Mouse (Mus musculus) myocyte (in vitro differentiated cells): ENCODE measurements at regions not wholly inside any gene's neighbourhood (a gene's known extent, or its start where the extent isn't known, plus 50 kb on each side); places are given as distances from the start of the nearest gene placed in this dataset.
A peak's percentile ranks its signal among the peaks of the same experiment; 100 is the strongest.
"Not testable (repeated sequence)": the region's sequence is repeated elsewhere in the genome, so short reads cannot be mapped to it uniquely, and the experiment has no call there.

Experiments
- H3K27me3 ChIP-seq: one replicate; pipeline ENCODE4 v1.6.1; 2011; ENCODE audit not compliant: control insufficient read depth, insufficient read depth, insufficient read length
- H3K36me3 ChIP-seq: one replicate; pipeline ENCODE4 v1.6.1; 2011; ENCODE audit not compliant: control insufficient read depth, insufficient read depth
- H3K4me2 ChIP-seq: one replicate; pipeline ENCODE4 v1.6.1; 2011; ENCODE audit warnings: low read depth, control low read depth
- H3K4me3 ChIP-seq: one replicate; pipeline ENCODE4 v1.5.1; 2011; ENCODE audit warnings: mild to moderate bottlenecking, control low read depth, moderate library complexity
- H3K79me2 ChIP-seq: one replicate; pipeline ENCODE4 v1.6.1; 2011; ENCODE audit not compliant: control insufficient read depth, insufficient read depth
- H3ac ChIP-seq: one replicate; pipeline ENCODE4 v1.6.1; 2011; ENCODE audit not compliant: control insufficient read depth, insufficient read length
- CEBPB ChIP-seq: IDR thresholded peaks from 2 replicates; pipeline ENCODE4 v1.6.1; 2011; ENCODE audit warnings: mild to moderate bottlenecking, moderate library complexity; ENCODE audit not compliant: poor library complexity, insufficient read depth, severe bottlenecking
- E2F4 ChIP-seq: IDR thresholded peaks from one replicate; pipeline ENCODE4 v1.6.1; 2011; ENCODE audit warnings: mild to moderate bottlenecking, control low read depth, moderate library complexity; ENCODE audit not compliant: insufficient read depth
- MAX ChIP-seq: IDR thresholded peaks from one replicate; pipeline ENCODE4 v1.6.1; 2011; ENCODE audit warnings: low read depth, mild to moderate bottlenecking, control low read depth
- MYOD1 ChIP-seq, 3 experiments: IDR thresholded peaks; one replicate each; pipeline ENCODE4 v1.6.1; 2011; ENCODE audit warnings: control low read depth in 2 of 3, low read depth in 2 of 3, mild to moderate bottlenecking in 2 of 3, moderate library complexity in 1 of 3; ENCODE audit not compliant: insufficient read length in 2 of 3, control insufficient read depth in 1 of 3
- MYOG ChIP-seq, 3 experiments: IDR thresholded peaks; one replicate each; pipeline ENCODE4 v1.6.1; 2011; ENCODE audit warnings: control low read depth in 2 of 3, low read depth in 2 of 3, mild to moderate bottlenecking in 2 of 3; ENCODE audit not compliant: insufficient read length in 2 of 3, control insufficient read depth in 1 of 3, insufficient read depth in 1 of 3
- POLR2A ChIP-seq: IDR thresholded peaks from one replicate; pipeline ENCODE4 v1.6.1; 2011; ENCODE audit warnings: low read depth, mild to moderate bottlenecking, control low read depth, moderate library complexity; ENCODE audit not compliant: insufficient read length
- POLR2AphosphoS2 ChIP-seq: IDR thresholded peaks from one replicate; pipeline ENCODE4 v1.6.1; 2011; ENCODE audit warnings: low read depth, control low read depth; ENCODE audit not compliant: insufficient read length
- REST ChIP-seq: IDR thresholded peaks from one replicate; pipeline ENCODE4 v1.6.1; 2011; ENCODE audit warnings: mild to moderate bottlenecking, control low read depth, moderate library complexity; ENCODE audit not compliant: insufficient read depth, insufficient read length
- SRF ChIP-seq: IDR thresholded peaks from one replicate; pipeline ENCODE4 v1.6.1; 2011; ENCODE audit warnings: low read depth; ENCODE audit not compliant: control insufficient read depth, insufficient read length
- TCF12 ChIP-seq: IDR thresholded peaks from one replicate; pipeline ENCODE4 v1.6.1; 2011; ENCODE audit warnings: mild to moderate bottlenecking, control low read depth; ENCODE audit not compliant: poor library complexity, insufficient read depth, severe bottlenecking
- TCF3 ChIP-seq: IDR thresholded peaks from one replicate; pipeline ENCODE4 v1.6.1; 2011; ENCODE audit warnings: low read depth, control low read depth; ENCODE audit not compliant: insufficient read length
- USF1 ChIP-seq: IDR thresholded peaks from one replicate; pipeline ENCODE4 v1.6.1; 2011; ENCODE audit warnings: low read depth, mild to moderate bottlenecking, control low read depth, moderate library complexity

DNA sequence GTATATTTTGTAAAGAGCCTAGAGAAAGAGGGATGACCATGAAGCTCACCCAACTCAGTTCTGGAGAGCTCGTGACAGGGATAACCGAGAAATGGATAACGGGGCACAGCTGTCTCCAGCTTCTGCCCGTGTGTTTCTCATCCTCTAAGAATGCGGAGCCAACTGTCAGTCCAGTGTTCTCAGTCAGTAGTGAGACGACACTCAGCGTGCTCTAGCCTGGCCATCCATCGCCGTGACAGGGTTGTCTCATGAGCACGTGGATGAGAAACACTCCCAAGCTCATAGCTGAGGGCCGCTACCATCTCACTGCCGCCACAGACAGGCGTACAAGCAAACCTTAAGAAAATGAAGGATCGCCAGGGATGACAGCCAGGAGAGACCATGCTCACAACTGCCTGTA lies 167.8 kb upstream of the Plcz1 start:
- Histone ChIP-seq H3K79me2 (no peaks in the 10 kb centered on the region), H3K4me3 (no peak overlapping the region), H3K36me3 (no peaks in the 10 kb centered on the region), H3K4me2 (no peak overlapping the region), H3ac (no peak overlapping the region), H3K27me3 (no peaks in the 10 kb centered on the region)
- TF ChIP-seq MYOG (IDR thresholded peaks at IDR 0.05; ENCODE audit: control insufficient read depth in 1 of 3, insufficient read depth in 1 of 3, insufficient read length in 2 of 3, low read depth in 2 of 3) (no peak), MYOD1 (IDR thresholded peaks at IDR 0.05; ENCODE audit: control insufficient read depth in 1 of 3, insufficient read length in 2 of 3, low read depth in 2 of 3) (peak in 1 of 3 experiments; percentile 9), USF1 (no peak), POLR2A (no peak)

DNA sequence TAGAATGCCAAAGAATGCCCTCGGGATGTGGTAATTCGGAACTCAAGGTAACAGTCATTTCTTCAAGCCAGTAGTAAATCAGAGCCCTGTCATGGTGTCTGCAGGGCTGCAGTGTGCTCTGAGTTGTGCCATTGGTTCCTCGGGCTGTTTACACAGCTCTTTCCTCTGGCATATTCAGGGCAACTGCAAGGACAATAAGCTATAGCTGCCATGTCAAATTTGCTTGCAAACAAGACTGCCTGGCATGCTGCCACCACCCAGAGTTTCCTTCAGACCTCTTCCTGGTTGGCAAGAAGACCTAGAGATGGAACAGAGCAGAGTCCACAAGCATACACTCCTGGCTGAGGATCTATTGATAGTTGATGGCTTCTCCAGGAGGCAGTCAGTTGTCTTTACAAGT lies 167.1 kb upstream of the Plcz1 start:
- H3K36me3 ChIP-seq = no peaks in the 10 kb centered on the region
- no peak overlapping the region for H3K4me3 ChIP-seq
- H3K27me3 ChIP-seq = no peaks in the 10 kb centered on the region
- H3K4me2 ChIP-seq = no peak overlapping the region
- TF ChIP-seq MYOG (IDR thresholded peaks at IDR 0.05; ENCODE audit: control insufficient read depth in 1 of 3, insufficient read depth in 1 of 3, insufficient read length in 2 of 3, low read depth in 2 of 3) (no peak), USF1 (no peak), E2F4 (no peak), SRF (no peak), TCF12 (no peak), MYOD1 (IDR thresholded peaks at IDR 0.05; ENCODE audit: control insufficient read depth in 1 of 3, insufficient read length in 2 of 3, low read depth in 2 of 3) (no peak), TCF3 (no peak), REST (no peak), MAX (no peak), POLR2AphosphoS2 (no peak), POLR2A (no peak), CEBPB (no peak)
- H3ac ChIP-seq = no peak overlapping the region
- H3K79me2 ChIP-seq = no peaks in the 10 kb centered on the region

DNA sequence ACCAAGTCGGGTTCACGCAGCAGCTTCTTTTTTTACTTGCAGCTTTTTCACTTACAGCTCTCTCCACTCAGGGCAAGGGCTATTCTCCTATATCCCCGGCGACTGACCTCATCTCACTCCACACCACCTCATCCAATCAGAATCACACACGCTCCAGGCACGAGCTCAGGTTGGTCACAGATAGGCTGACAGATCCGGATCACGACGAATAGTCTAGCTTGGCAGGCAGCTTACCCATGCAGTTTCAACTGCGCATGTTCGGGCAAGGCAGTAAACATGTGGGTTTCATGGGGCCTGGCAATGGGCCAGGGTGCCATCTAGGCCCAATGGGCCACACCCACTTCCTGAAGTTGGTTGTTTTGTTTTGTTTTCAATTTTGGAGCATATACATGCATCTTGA lies 165.4 kb upstream of the Plcz1 start:
- not testable (repeated sequence) for H3ac ChIP-seq, H3K36me3 ChIP-seq, H3K4me2 ChIP-seq, H3K4me3 ChIP-seq, H3K27me3 ChIP-seq, H3K79me2 ChIP-seq

DNA sequence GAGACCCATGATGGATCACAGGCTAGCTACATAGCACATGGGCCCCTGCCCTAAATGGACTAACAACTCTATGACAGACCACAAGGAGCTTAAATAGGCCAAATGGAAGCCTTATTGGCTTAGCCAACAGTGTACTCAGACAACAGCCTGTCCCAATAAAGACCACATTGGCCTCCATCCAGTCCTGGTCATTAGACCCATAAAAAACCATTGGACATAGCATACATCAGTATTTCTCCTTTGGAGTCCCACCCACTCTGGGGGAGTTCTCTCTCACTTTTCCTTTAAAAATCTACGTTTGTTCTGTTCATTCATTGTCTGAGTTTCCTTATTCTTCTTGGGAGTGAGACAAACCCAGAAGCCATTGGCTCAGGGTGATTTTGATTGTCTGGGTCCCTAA lies 160.1 kb upstream of the Plcz1 start:
- H3K36me3 ChIP-seq = no peaks in the 10 kb centered on the region
- H3K4me3 ChIP-seq = no peak overlapping the region
- H3ac ChIP-seq = no peak overlapping the region
- H3K27me3 ChIP-seq = no peaks in the 10 kb centered on the region
- H3K4me2 ChIP-seq = no peak overlapping the region
- TF ChIP-seq MAX (no peak), MYOD1 (IDR thresholded peaks at IDR 0.05; ENCODE audit: control insufficient read depth in 1 of 3, insufficient read length in 2 of 3, low read depth in 2 of 3) (no peak), E2F4 (no peak), POLR2A (no peak), USF1 (no peak), CEBPB (no peak), POLR2AphosphoS2 (no peak), TCF12 (no peak), REST (no peak), MYOG (IDR thresholded peaks at IDR 0.05; ENCODE audit: control insufficient read depth in 1 of 3, insufficient read depth in 1 of 3, insufficient read length in 2 of 3, low read depth in 2 of 3) (no peak), TCF3 (no peak), SRF (no peak)
- no peaks in the 10 kb centered on the region for H3K79me2 ChIP-seq

DNA sequence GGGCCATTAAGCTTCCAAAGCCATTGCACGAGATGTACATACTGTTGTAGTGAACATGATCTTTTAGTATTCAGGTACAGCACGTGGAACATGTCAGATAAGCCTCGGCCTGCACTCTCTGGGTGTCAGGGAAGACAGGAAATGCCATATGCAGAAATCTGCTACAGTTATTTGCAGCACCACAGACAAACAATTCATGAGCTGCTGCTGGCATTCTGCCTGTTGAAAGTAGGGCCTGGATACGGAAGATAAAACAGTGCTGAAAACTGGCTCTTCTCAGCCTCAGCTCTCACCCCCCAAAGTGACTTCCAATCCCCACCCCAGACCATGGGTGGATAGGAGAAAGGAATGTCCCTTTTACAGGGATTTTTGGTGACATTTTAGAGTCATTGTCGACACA lies 159.1 kb upstream of the Plcz1 start:
- no peaks in the 10 kb centered on the region for H3K27me3 ChIP-seq
- no peaks in the 10 kb centered on the region for H3K36me3 ChIP-seq
- H3ac ChIP-seq = no peak overlapping the region
- no peaks in the 10 kb centered on the region for H3K79me2 ChIP-seq
- no peak overlapping the region for H3K4me3 ChIP-seq
- TF ChIP-seq REST (no peak), CEBPB (no peak), E2F4 (no peak), USF1 (no peak), POLR2A (no peak), SRF (no peak), MYOD1 (IDR thresholded peaks at IDR 0.05; ENCODE audit: control insufficient read depth in 1 of 3, insufficient read length in 2 of 3, low read depth in 2 of 3) (no peak), MAX (no peak), POLR2AphosphoS2 (no peak), TCF12 (no peak)
- no peak overlapping the region for H3K4me2 ChIP-seq

DNA sequence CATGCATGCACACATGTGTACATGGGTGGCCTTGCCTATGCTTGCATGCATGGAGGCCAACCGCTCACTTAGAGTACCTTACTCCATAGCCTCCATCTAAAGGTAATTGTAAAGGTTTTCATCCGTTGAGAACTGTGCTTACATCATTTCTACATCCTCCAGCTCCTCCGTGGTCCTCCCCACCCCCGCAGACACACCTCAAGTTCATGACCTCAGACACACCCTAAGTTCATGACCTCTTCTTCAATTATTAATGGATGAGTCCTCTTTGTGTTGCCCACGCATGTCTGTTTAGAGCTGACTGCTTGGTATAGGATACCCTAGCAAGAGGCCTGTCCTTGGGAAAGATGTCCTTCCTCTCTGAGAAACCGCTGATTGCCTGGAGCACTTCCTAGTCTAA lies 156.8 kb upstream of the Plcz1 start:
- H3K27me3 ChIP-seq = no peaks in the 10 kb centered on the region
- no peaks in the 10 kb centered on the region for H3K79me2 ChIP-seq
- H3K4me3 ChIP-seq = no peak overlapping the region
- no peak overlapping the region for H3ac ChIP-seq
- H3K36me3 ChIP-seq = no peaks in the 10 kb centered on the region
- TF ChIP-seq MYOD1 (IDR thresholded peaks at IDR 0.05; ENCODE audit: control insufficient read depth in 1 of 3, insufficient read length in 2 of 3, low read depth in 2 of 3) (no peak), USF1 (no peak)
- no peak overlapping the region for H3K4me2 ChIP-seq
